Mouse (Mus musculus) E14TG2a.4 (cell line): ENCODE data around the gene Nfkb2.
A peak's percentile ranks its signal among the peaks of the same experiment; 100 is the strongest.

Experiments
- H3K27me3 ChIP-seq: 2 replicates; pipeline ENCODE4 v1.6.1; 2014; ENCODE audit warnings: low read length, control low read depth; ENCODE audit not compliant: insufficient read depth
- H3K36me3 ChIP-seq: 2 replicates; pipeline ENCODE4 v1.6.1; 2014; ENCODE audit warnings: low read length, control low read depth; ENCODE audit not compliant: insufficient read depth
- H3K4me1 ChIP-seq: replicated peaks from 2 replicates; pipeline ENCODE4 v1.6.1; 2014; ENCODE audit warnings: low read depth, low read length, control low read depth
- H3K4me3 ChIP-seq: replicated peaks from 2 replicates; pipeline ENCODE4 v1.5.1; 2014; ENCODE audit warnings: mild to moderate bottlenecking, low read length
- H3K9me3 ChIP-seq: 2 replicates; pipeline ENCODE4 v1.6.1; 2014; ENCODE audit warnings: low read length, control low read depth
- CTCF ChIP-seq: conservative IDR thresholded peaks from 2 replicates; pipeline ENCODE4 v1.5.1; 2014; ENCODE audit warnings: low read length
- NANOG ChIP-seq: IDR thresholded peaks from 2 replicates; pipeline ENCODE4 v1.6.1; 2014; ENCODE audit warnings: borderline replicate concordance, low read length, mixed read lengths
- POU5F1 ChIP-seq: IDR thresholded peaks from 2 replicates; pipeline ENCODE4 v1.6.1; 2014; ENCODE audit warnings: low read length, borderline replicate concordance

Nfkb2 gene

GRCm38 (mm10) chr19:46311341-46311740, 7.2 kb downstream of the Nfkb2 start:
- peaks cover 94% of the 10 kb centered on the region for H3K27me3 ChIP-seq
- H3K36me3 ChIP-seq: peaks cover 30% of the 10 kb centered on the region
- TF ChIP-seq NANOG: no peak
- no peak for TF ChIP-seq POU5F1
- no peaks in the 10 kb centered on the region for H3K9me3 ChIP-seq
- no peak overlapping the region for H3K4me3 ChIP-seq
- peaks cover 52% of the 10 kb centered on the region for H3K4me1 ChIP-seq

- peaks cover 94% of the 10 kb centered on the region for H3K27me3 ChIP-seq
- peaks cover 58% of the 10 kb centered on the region for H3K4me1 ChIP-seq
- TF ChIP-seq NANOG: no peak
- H3K36me3 ChIP-seq: peaks cover 24% of the 10 kb centered on the region
- H3K9me3 ChIP-seq: no peaks in the 10 kb centered on the region
- peak overlapping the region; percentile 71 for H3K4me3 ChIP-seq
Observed at GRCm38 (mm10) chr19:46312566-46312965, 8.4 kb downstream of the Nfkb2 start.

GRCm38 (mm10) chr19:46313116-46313515, 9.0 kb downstream of the Nfkb2 start:
- Histone ChIP-seq H3K4me1 (peaks cover 53% of the 10 kb centered on the region), H3K27me3 (peaks cover 91% of the 10 kb centered on the region), H3K4me3 (no peak overlapping the region), H3K9me3 (no peaks in the 10 kb centered on the region), H3K36me3 (peaks cover 24% of the 10 kb centered on the region)
- TF ChIP-seq POU5F1 (no peak), NANOG (no peak), CTCF (no peak)

GRCm38 (mm10) chr19:46313591-46313990, 9.5 kb downstream of the Nfkb2 start:
- peak overlapping the region; percentile 69 for H3K4me3 ChIP-seq
- H3K27me3 ChIP-seq: peaks cover 91% of the 10 kb centered on the region
- peaks cover 53% of the 10 kb centered on the region for H3K4me1 ChIP-seq
- no peaks in the 10 kb centered on the region for H3K9me3 ChIP-seq
- no peak for TF ChIP-seq POU5F1
- no peak for TF ChIP-seq NANOG
- no peak for TF ChIP-seq CTCF
- peaks cover 24% of the 10 kb centered on the region for H3K36me3 ChIP-seq

GRCm38 (mm10) chr19:46314151-46314601, 10.1 kb downstream of the Nfkb2 start:
- H3K36me3 ChIP-seq: peaks cover 24% of the 10 kb centered on the region
- H3K9me3 ChIP-seq: no peaks in the 10 kb centered on the region
- H3K4me1 ChIP-seq: peaks cover 55% of the 10 kb centered on the region
- TF ChIP-seq POU5F1 (no peak), CTCF (no peak), NANOG (no peak)
- H3K4me3 ChIP-seq: peak overlapping the region; percentile 69
- peaks cover 92% of the 10 kb centered on the region for H3K27me3 ChIP-seq

GRCm38 (mm10) chr19:46314872-46315742, 11.0 kb downstream of the Nfkb2 start:
- TF ChIP-seq POU5F1 (no peak), CTCF (no peak), NANOG (no peak)
- Histone ChIP-seq H3K27me3 (peaks cover 91% of the 10 kb centered on the region), H3K36me3 (peaks cover 19% of the 10 kb centered on the region), H3K4me3 (peak overlapping the region; percentile 69), H3K4me1 (peaks cover 54% of the 10 kb centered on the region), H3K9me3 (no peaks in the 10 kb centered on the region)

- Histone ChIP-seq H3K36me3 (peaks cover 11% of the 10 kb centered on the region), H3K9me3 (no peaks in the 10 kb centered on the region), H3K27me3 (peaks cover 91% of the 10 kb centered on the region), H3K4me1 (peaks cover 52% of the 10 kb centered on the region), H3K4me3 (no peak overlapping the region)
- no peak for TF ChIP-seq NANOG
- TF ChIP-seq CTCF: no peak
- TF ChIP-seq POU5F1: no peak
Observed at GRCm38 (mm10) chr19:46315752-46316610, 11.9 kb downstream of the Nfkb2 start.

GRCm38 (mm10) chr19:46316846-46317545, 12.9 kb downstream of the Nfkb2 start:
- H3K36me3 ChIP-seq: 0 out of 2 replicates have a peak, but pooled peaks cover under 1% of the 10 kb centered on the region
- H3K27me3 ChIP-seq: peaks cover 90% of the 10 kb centered on the region
- no peaks in the 10 kb centered on the region for H3K9me3 ChIP-seq
- peak overlapping the region; percentile 79 for H3K4me3 ChIP-seq
- H3K4me1 ChIP-seq: peaks cover 59% of the 10 kb centered on the region
- TF ChIP-seq POU5F1 (no peak), NANOG (no peak), CTCF (no peak)
